Mouse (Mus musculus) liver, embryonic 14 days (tissue): ENCODE measurements around the gene Fap. TPM values are rescaled to one million over a fixed set of nuclear protein-coding genes. Genes with fewer than 3 reads are reported as not detected.

ENCODE experiments used
- polyA plus RNA-seq: library from polyadenylated mRNA; depleted of rRNA; stranded (reverse); fragments of >200 nt; gene quantifications from 2 replicates; pipeline ENCODE4 v1.2.3, GENCODE M21; 2012; rRNA removed

Fap gene
- polyA plus RNA-seq, result 0.16 and 0.53 TPM in 2 replicates

DNA sequence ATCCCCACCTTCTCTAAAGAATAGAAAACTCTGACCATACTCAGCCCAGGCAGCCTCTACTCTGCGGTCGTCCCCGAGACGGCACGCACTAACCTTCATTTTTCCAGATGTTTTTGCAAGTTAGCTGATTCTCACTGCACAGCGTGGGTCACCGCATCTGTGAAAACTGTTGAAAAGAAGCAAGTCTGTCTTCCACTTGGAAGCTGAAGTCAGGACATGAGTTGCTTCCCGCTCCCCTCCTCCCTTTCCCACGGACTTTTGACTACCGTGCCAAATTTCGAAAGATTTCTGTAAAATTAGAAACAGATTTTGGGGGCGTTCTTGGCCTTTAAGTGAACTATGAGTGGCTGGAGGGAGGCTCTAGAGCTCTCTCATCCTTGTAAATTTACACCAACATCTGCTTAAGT, at the start of gene Fap:
TSS of gene Fap (minus strand) at position 323 of the 407 bp plus-strand sequence.

DNA sequence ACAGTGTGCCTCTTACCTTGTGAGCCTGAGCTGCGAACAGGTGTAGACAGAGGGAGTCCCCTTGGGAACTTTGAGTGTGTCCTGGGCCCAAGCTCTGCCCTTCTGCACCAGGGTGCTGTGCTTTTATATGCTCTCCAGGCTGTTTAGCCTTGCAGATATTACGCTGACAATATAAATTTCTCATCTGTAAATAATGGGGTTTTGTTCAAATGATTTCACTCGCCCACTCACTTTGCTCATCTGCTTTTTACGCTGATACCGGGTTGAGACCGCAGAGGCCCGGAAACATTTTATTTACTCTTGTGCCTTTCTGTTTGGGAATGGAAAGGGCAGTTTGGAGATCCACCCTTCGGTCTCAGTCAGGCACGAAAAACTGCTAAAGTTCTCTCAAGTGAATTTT, 90.3 kb downstream of the Fap start, which contains the start of gene Gcg:
TSS of gene Gcg (minus strand) at position 101 of the 400 bp plus-strand sequence.

Other genes with a start within 250 kb of the Fap start
- 2.4 and 2.6 TPM in 2 replicates for gene Dpp4, start 161.8 kb downstream of the Fap start, polyA plus RNA-seq
- gene Gcg, start 90.4 kb downstream of the Fap start, polyA plus RNA-seq, result 0.03 TPM in 1 of 2 replicates, not detected in the other
- gene Ifih1, start 72.2 kb upstream of the Fap start, polyA plus RNA-seq, result 1.9 and 2.8 TPM in 2 replicates
- gene Gca, start 90.2 kb upstream of the Fap start, polyA plus RNA-seq, result 2.1 and 3.6 TPM in 2 replicates